Mouse (Mus musculus) liver, embryonic 14.5 days (tissue): Measurements from ENCODE around the gene Fam129a. TPM values are rescaled to one million over a fixed set of nuclear protein-coding genes. Genes with fewer than 3 reads are reported as not detected.

Experiments
- ATAC-seq: fragments of 200-750 bp; cut with Nextera tagmentation; 2 replicates; pipeline ENCODE4 v1.8.0; 2017; ENCODE audit warnings: moderate number of reproducible peaks, mild to moderate bottlenecking, moderate library complexity; ENCODE audit not compliant: insufficient read depth
- DNase-seq, 3 experiments: peaks; one replicate each; pipeline ENCODE4 v3.0.0-alpha.2; 2012 to 2013; ENCODE audit warnings: low read depth in 3 of 3, low spot score in 3 of 3
- H3K27ac ChIP-seq: fragments of 300-500 bp; sonication (generic); 2 replicates; pipeline ENCODE4 v1.5.1; 2014; ENCODE audit warnings: moderate library complexity, mild to moderate bottlenecking, control low read depth, inconsistent platforms
- H3K27me3 ChIP-seq: fragments of 300-500 bp; sonication (generic); 2 replicates; pipeline ENCODE4 v1.6.1; 2014; ENCODE audit warnings: mild to moderate bottlenecking, low read length, moderate library complexity; ENCODE audit not compliant: control insufficient read depth, insufficient read depth
- H3K36me3 ChIP-seq: fragments of 300-500 bp; sonication (generic); replicated peaks from 2 replicates; pipeline ENCODE4 v1.6.1; 2014; ENCODE audit warnings: low read depth; ENCODE audit not compliant: control insufficient read depth, insufficient read depth
- H3K4me1 ChIP-seq, 2 experiments: fragments of 200-500 bp in 1 of 2; fragments of 300-500 bp in 1 of 2; sonication (generic) in 1 of 2; replicated peaks; 2 replicates each; pipeline ENCODE4 v1.6.1; 2012 to 2014; ENCODE audit warnings: antibody characterized with exemption in 1 of 2, inconsistent platforms in 1 of 2, low read length in 1 of 2; ENCODE audit not compliant: control insufficient read depth in 2 of 2, insufficient read depth in 2 of 2
- H3K4me2 ChIP-seq: fragments of 300-500 bp; sonication (generic); 2 replicates; pipeline ENCODE4 v1.6.1; 2014; ENCODE audit warnings: low read depth, mild to moderate bottlenecking, control low read depth, moderate library complexity
- H3K4me3 ChIP-seq, 2 experiments: fragments of 200-500 bp in 1 of 2; fragments of 300-500 bp in 1 of 2; sonication (generic) in 1 of 2; 2 replicates each; pipeline ENCODE4 v1.5.1; 2012 to 2014; ENCODE audit warnings: low read depth in 2 of 2, low read length in 2 of 2, mild to moderate bottlenecking in 2 of 2, control low read depth in 1 of 2, inconsistent platforms in 1 of 2, moderate library complexity in 1 of 2; ENCODE audit not compliant: insufficient read depth in 1 of 2
- H3K9ac ChIP-seq: fragments of 300-500 bp; sonication (generic); replicated peaks from 2 replicates; pipeline ENCODE4 v1.6.1; 2014; ENCODE audit warnings: mild to moderate bottlenecking, control low read depth, moderate library complexity
- H3K9me3 ChIP-seq: fragments of 300-500 bp; sonication (generic); 2 replicates; pipeline ENCODE4 v1.6.1; 2016; ENCODE audit warnings: low read length, mixed read lengths; ENCODE audit not compliant: control insufficient read depth
- CTCF ChIP-seq: IDR thresholded peaks from 2 replicates; pipeline ENCODE4 v1.5.1; 2016; ENCODE audit warnings: antibody characterized with exemption, low read depth, control low read depth
- EP300 ChIP-seq: IDR thresholded peaks from 2 replicates; pipeline ENCODE4 v1.6.1; 2016; ENCODE audit warnings: antibody characterized with exemption, low read depth
- WGBS: fragments of 180-500 bp; shearing (Covaris S2); extraction: QIAGEN DNeasy Blood & Tissue Kit; methylation state at CpG from one replicate; pipeline ENCODE4 v1.1.7; 2014; ENCODE audit not compliant: insufficient replicate concordance; 5-methylcytosine and 5-hydroxymethylcytosine counted together
- polyA plus RNA-seq, 2 experiments: library from polyadenylated mRNA; depleted of rRNA in 1 of 2; stranded (reverse) in 1 of 2; unstranded in 1 of 2; fragments of >200 nt; fragmentation: Nextera tagmentation in 1 of 2; extraction: Ambion mirVana in 1 of 2; gene quantifications; 2 replicates each; pipeline versions ENCODE4 v1.2.1 to v1.2.3; 2012 to 2014

The Fam129a gene
- polyA plus RNA-seq, 2 experiments = 1.5 to 3.4 TPM

DNA sequence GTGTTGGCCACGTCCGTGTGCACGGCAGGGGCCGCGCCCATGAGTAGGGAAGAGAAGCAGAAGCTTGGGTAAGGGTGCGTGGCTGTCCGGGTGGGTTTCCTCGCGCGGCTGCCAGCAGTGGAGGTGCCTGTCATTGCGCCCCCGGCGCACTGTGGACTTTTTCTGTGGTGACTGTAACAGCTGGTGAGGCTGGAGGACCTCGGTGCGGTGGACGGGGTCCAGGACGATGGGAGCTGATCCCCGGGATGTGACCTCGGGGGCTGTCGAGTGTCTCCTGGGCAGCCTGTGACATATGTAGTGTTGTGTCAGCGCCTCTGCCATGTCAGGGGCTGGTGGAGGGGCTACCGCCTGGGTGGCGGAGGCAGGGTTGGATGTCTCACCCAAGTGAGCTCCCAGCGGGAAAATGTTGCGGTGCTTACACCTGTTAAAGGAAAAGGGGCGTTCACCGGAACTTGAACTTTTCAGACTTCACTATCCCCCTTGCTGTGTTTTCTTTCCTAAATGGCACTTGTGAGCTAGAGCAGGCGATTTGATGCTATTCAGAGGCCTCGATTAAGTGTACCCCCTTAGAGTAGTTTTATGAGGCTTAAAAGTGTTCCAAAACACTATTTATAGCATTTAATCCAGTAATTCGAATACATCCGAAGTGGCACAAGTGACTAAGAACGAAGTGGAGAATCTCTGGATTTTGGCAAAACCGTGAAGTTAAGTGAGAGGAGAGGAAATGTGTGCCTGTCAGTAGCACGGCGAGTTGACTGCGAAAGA lies 184.9 kb downstream of the Fam129a start:
- DNase-seq = no peak
- Histone ChIP-seq H3K27me3 (no peaks in the 10 kb centered on the region), H3K4me2 (peak overlapping the region; percentile 94), H3K4me1 (peaks cover 20 to 22% of the 10 kb centered on the region in 2 experiments), H3K4me3 (peak overlapping the region; percentile 66 to 99), H3K36me3 (no peaks in the 10 kb centered on the region; the same call in 1 of the 2 replicates), H3K9me3 (no peaks in the 10 kb centered on the region), H3K9ac (peak overlapping the region; percentile 92), H3K27ac (peak overlapping the region; percentile 83)
- ATAC-seq = no peak
- TF ChIP-seq EP300 (no peak), CTCF (peak; percentile 3; the same call in 1 of the 2 replicates)
- 4% methylated on average over 36 of the region's 36 CpGs for WGBS

- no peaks in the 10 kb centered on the region; the same call in 1 of the 2 replicates for H3K36me3 ChIP-seq
- TF ChIP-seq CTCF (no peak), EP300 (no peak)
- no peaks in the 10 kb centered on the region for H3K9me3 ChIP-seq
- no peak for ATAC-seq
- H3K27me3 ChIP-seq = no peaks in the 10 kb centered on the region
- WGBS = 15% methylated on average over 1 of the region's 1 CpGs
- peak overlapping the region; percentile 66 to 99 for H3K4me3 ChIP-seq
- DNase-seq = no peak
- H3K9ac ChIP-seq = peak overlapping the region; percentile 92
- peak overlapping the region; percentile 94 for H3K4me2 ChIP-seq
- peaks cover 20 to 22% of the 10 kb centered on the region in 2 experiments for H3K4me1 ChIP-seq
- H3K27ac ChIP-seq = no peak overlapping the region
Observed at GRCm38 (mm10) chr1:151756425-151756728, 185.4 kb downstream of the Fam129a start.

GRCm38 (mm10) chr1:151758301-151758700 lies 187.3 kb downstream of the Fam129a start:
- DNase-seq (peak in 1 of 3 experiments; percentile 33), ATAC-seq (no peak)
- peaks cover 4% of the 10 kb centered on the region; the same call in 1 of the 2 replicates for H3K36me3 ChIP-seq
- TF ChIP-seq CTCF (0 out of 2 replicates have a peak, but pooled peaks have one; percentile 4), EP300 (peak; percentile 37; the same call in 1 of the 2 replicates)
- no peak overlapping the region; the same call in 1 of the 2 replicates for H3K4me2 ChIP-seq
- no peak overlapping the region for H3K27ac ChIP-seq
- no peak overlapping the region for H3K9ac ChIP-seq
- no peak overlapping the region for H3K4me3 ChIP-seq
- H3K27me3 ChIP-seq = no peaks in the 10 kb centered on the region
- peaks cover 17 to 21% of the 10 kb centered on the region in 2 experiments for H3K4me1 ChIP-seq
- WGBS = 22% methylated on average over 6 of the region's 6 CpGs
- H3K9me3 ChIP-seq = no peaks in the 10 kb centered on the region

DNA sequence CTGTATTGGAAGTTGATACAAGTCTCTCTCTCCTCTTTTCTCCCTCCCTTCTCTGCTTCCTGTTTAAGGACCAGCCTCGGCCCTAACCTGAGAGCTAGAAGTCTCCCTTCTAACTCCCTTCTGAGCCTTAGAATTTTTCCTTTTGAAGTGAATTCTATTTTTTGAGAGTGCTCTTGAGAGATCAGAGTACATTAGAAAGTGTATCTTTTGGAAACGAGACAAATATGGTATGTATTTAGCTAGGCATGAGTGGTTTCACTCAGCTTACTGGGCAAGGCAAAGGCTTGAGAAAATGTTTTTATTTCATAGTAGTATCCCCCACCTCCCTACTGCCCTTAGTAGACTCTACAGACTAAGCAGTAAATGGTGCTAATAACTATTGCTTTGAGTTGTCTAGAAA lies 188.0 kb downstream of the Fam129a start:
- DNase-seq (no peak), ATAC-seq (no peak)
- WGBS = 63% methylated on average over 2 of the region's 2 CpGs
- H3K4me2 ChIP-seq = no peak overlapping the region
- no peak overlapping the region for H3K27ac ChIP-seq
- no peak for TF ChIP-seq CTCF
- TF ChIP-seq EP300 = no peak
- no peak overlapping the region for H3K9ac ChIP-seq
- H3K27me3 ChIP-seq = no peaks in the 10 kb centered on the region
- no peaks in the 10 kb centered on the region for H3K9me3 ChIP-seq
- H3K4me3 ChIP-seq = no peak overlapping the region
- peaks cover 11 to 14% of the 10 kb centered on the region in 2 experiments for H3K4me1 ChIP-seq
- peaks cover 4% of the 10 kb centered on the region; the same call in 1 of the 2 replicates for H3K36me3 ChIP-seq

DNA sequence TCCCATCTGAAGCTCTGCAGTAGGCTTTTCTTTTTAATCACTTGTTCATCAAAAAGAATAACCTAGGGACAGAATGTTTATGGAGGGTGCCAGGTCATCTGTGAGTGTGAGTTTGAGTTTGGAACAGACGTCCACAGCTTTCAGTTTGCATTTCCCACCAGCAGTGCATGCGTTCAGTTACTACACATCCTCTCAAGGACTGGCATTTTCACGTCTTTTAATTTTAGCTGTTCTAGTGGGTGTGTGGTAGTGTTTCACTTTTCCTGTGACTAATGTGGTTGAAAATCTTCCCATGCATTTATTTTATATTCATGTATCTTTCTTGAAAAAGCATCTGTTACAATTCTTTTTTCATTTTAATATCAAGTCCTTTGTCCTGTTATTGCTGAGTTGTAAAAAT lies 193.2 kb downstream of the Fam129a start:
- no peak overlapping the region for H3K27ac ChIP-seq
- no peak overlapping the region for H3K9ac ChIP-seq
- no peak for DNase-seq
- no peaks in the 10 kb centered on the region for H3K4me1 ChIP-seq
- TF ChIP-seq EP300 (no peak), CTCF (no peak)
- ATAC-seq = no peak
- WGBS = 68% methylated on average over 3 of the region's 3 CpGs
- peaks cover 4% of the 10 kb centered on the region; the same call in 1 of the 2 replicates for H3K36me3 ChIP-seq
- no peaks in the 10 kb centered on the region for H3K27me3 ChIP-seq
- H3K4me2 ChIP-seq = no peak overlapping the region
- no peak overlapping the region for H3K4me3 ChIP-seq
- H3K9me3 ChIP-seq = no peaks in the 10 kb centered on the region
